Mouse (Mus musculus): Measurements from ENCODE around the gene Appbp2. TPM values are rescaled to one million over a fixed set of nuclear protein-coding genes. Genes with fewer than 3 reads are reported as not detected.

Appbp2 gene
- total RNA-seq, 2 experiments from 2014 or later = 58.8 to 59.0 TPM

- no peak for DNase-seq (ENCODE audit: low spot score in 2 of 2)
Measured at GRCm38 (mm10) chr11:85233676-85234210, 1.2 kb downstream of the Appbp2 start.

- DNase-seq (ENCODE audit: low spot score in 2 of 2) = no peak
Measured at GRCm38 (mm10) chr11:85223248-85223647, 11.7 kb downstream of the Appbp2 start.

GRCm38 (mm10) chr11:85222561-85222960, 12.4 kb downstream of the Appbp2 start:
- DNase-seq (ENCODE audit: low spot score in 2 of 2) = no peak

DNA sequence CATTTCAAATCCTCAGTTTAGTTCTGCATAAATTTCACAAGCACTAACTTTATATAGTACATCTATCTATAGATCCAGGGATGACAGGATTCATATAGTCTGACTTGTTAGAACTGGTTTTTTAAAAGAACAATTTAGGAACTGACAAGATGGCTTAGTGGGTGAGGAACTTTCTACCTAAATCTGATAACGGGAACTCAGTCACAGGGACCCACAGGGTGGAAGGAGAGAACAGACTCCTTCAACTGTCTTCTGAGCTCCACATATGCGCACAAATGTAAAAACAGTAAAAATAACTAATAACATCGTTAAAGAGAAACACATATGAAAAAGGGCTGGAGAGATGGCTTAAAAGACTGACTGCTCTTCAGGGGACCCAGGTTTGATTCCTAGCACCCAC, 15.9 kb downstream of the Appbp2 start:
- no peak for DNase-seq (ENCODE audit: low spot score in 2 of 2)

- no peak for DNase-seq (ENCODE audit: low spot score in 2 of 2)
Measured at GRCm38 (mm10) chr11:85214679-85215078, 20.3 kb downstream of the Appbp2 start.

GRCm38 (mm10) chr11:85213215-85213614, 21.7 kb downstream of the Appbp2 start:
- no peak for DNase-seq (ENCODE audit: low spot score in 2 of 2)

DNA sequence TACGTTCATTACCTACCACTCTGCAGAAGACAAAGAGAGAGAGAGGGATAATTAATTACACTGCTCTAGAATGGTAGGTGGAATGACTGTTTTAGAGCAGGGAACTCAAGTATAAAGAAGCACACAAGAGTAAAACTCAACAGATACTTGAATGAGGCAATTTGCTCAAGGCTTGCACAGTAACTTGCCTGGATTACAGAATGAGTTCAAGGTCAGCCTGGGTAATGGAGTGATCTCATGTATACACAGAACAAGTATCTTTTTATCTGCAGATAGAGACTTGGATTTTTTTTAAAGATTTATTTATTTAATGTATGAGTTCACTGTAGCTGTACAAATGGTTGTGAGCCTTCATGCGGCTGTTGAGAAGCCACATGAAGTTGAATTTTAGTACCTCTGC, 23.8 kb downstream of the Appbp2 start:
- no peak for DNase-seq (ENCODE audit: low spot score in 2 of 2)

DNA sequence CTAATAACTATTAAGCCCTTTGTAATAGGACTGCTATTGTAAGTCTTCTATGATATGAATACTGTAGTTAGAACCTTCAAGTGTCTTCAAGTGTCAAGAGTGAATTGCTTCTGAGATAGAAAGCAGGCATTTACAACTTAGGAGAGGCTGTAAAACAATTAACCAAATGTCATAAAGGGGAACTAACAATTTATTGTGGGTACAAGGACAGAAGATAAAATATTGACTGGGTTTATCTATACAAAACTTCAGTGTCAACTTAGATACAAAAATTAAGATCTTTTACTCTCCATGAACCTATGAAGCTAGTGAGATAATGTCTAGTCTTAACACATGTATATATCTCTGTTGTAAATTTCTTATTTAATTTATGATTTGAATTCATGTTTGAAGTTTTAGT, 28.7 kb downstream of the Appbp2 start:
- DNase-seq (ENCODE audit: low spot score in 2 of 2) = no peak

DNA sequence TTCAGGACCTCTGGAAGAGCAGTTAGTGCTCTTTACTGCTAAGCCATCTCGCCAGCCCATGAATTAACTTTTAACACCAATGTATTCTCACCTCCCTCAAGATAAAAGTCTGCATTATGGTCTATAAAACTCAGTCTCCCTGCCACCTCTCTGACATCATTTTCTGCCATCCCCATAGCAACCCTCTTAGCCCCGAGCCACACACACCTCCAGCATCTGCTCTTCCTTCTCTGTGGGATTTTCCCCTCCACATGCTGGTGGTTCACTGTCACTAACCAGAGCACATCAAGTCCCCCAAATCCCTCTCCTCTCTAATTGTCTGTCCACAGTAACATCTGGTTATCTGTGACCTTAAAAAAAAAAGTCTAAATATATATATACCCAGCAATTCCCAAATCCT, 36.0 kb downstream of the Appbp2 start:
- DNase-seq (ENCODE audit: low spot score in 2 of 2) = no peak

DNA sequence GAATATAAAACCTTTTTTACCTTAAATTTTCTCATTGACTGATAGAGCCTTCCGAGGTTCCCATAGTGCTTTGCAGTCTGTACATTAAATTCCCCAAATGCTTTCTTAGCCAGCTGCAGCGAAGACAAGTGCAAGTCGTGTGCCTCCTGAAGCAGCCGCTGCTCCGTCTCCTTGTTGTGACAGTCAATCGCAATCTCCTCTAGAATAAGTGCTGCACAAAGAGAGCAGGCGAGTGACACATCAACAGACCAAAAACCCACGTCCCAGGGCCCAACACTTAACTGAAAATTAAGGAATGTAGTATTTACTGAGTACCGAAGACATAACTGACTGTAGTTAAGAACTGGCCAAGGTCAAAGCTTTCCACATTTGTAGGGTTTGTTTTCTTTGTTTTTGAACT, 38.9 kb downstream of the Appbp2 start:
- no peak for DNase-seq (ENCODE audit: low spot score in 2 of 2)

DNA sequence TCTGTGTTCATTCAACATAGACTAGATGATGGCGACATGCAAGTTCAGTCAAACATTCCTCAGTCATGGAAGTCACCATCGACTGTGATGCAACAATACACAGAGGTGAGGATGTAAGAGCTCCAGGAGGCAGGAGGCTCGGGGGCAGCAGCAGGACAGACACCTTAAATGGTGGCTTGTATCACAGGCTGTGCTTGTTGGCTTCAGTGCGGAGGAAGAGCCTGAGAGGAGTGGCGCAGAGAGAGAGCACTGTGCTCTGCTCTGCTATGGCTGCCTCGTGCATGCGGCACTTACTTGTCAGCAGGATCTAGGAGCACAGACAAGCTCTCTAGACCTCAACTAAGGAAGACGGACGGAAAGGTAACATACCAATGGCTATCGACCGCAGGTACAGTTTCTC, 40.7 kb downstream of the Appbp2 start:
- DNase-seq (ENCODE audit: low spot score in 2 of 2) = no peak

- no peak for DNase-seq (ENCODE audit: low spot score in 2 of 2)
Measured at GRCm38 (mm10) chr11:85190741-85191140, 44.2 kb downstream of the Appbp2 start.

GRCm38 (mm10) chr11:85189110-85189509, 45.8 kb downstream of the Appbp2 start:
- no peak for DNase-seq (ENCODE audit: low spot score in 2 of 2)

DNA sequence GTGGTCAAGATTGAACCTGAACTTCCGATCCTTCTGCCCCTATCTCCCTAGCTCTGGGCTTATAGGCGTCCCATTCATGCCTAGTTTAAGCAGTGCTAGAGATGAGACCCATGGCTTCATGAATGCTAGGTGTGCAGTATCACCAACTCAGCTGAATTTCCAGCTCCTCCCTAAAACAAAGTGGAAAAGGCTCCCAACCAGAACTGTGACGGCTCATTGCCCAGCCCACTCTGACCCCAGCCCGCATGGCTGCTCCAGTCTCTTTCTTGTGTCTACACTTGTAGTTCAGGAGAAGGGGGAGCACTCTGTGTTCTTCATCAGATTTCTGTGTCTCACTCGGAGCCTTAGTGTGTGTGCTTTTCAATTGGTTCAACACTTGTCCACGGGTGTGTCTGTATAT, 50.1 kb downstream of the Appbp2 start:
- no peak for DNase-seq (ENCODE audit: low spot score in 2 of 2)

DNA sequence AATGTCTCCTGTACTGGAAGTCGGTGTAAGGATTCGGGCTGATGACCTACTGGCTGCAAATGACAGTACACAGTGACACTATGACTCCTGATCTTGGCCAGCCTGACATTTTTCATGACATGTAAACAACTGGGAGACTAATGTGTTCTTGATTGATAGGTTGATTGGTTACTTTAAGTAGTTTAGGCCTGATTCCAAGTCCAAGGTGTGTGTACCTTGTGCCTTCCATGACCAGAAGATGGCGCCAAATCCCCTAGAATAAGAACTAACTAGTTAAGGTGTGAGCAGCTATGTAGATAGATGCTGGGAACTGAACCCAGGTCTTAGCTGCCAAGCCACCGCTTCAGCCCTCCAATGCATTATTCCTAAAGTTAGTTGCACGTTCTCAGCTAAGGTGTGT, 50.8 kb downstream of the Appbp2 start:
- no peak for DNase-seq (ENCODE audit: low spot score in 2 of 2)

DNA sequence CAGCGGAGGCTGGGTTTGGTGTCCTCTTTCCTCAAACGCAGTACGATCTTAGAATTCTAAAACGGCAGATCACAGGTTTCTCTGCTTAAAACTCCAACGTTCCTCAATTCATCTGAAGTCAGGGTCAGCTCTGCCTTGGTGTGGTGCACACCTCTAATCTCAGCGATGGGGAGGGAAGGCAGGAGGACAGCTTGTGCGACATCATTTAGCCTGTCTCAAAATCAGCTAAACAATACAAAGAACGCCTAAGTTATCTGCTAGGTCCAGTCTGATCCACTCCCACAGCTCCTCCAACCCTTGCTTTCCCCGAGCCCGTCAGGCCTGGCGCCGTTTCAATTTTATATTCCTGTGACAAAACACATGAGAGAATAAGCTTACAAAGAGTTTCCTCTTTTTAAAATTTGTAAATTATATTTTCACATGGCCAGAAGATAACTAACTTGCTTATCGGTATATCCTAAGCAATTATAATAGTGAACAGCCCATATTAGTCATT, 51.6 kb downstream of the Appbp2 start:
- no peak for DNase-seq (ENCODE audit: low spot score in 2 of 2)

- DNase-seq (ENCODE audit: low spot score in 2 of 2) = peak; percentile 49 to 63
Measured at GRCm38 (mm10) chr11:85182617-85183283, 52.2 kb downstream of the Appbp2 start.

GRCm38 (mm10) chr11:85178413-85178812, 56.5 kb downstream of the Appbp2 start:
- no peak for DNase-seq (ENCODE audit: low spot score in 2 of 2)

GRCm38 (mm10) chr11:85177761-85178160, 57.2 kb downstream of the Appbp2 start:
- DNase-seq (ENCODE audit: low spot score in 2 of 2) = no peak

DNA sequence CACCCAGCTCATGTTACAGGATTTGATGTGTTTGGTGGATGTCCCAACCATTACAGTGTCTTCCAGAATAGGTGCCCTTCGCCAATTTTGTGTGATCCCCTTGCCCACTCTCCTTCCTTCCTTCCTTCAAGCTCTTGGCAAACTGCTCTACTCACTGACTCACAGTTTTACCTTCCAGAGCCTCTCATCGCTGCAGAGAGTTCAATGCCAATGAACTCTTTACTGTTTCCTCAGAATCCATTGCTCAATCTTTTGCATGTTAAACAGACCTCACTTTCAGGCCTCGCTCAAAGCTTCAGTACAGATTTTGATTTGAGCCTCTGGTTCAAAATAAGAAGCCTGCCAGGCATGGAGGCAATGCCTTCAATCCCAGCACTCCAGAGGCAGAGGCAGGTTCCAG, 59.0 kb downstream of the Appbp2 start:
- no peak for DNase-seq (ENCODE audit: low spot score in 2 of 2)

- DNase-seq (ENCODE audit: low spot score in 2 of 2) = no peak
Measured at GRCm38 (mm10) chr11:85170833-85171232, 64.1 kb downstream of the Appbp2 start.

GRCm38 (mm10) chr11:85170058-85170740, 64.7 kb downstream of the Appbp2 start, which contains the start of gene 1700125H20Rik:
Gene 1700125H20Rik, plus strand, starts transcription at chr11:85170404.
- peak; percentile 76 to 87 for DNase-seq (ENCODE audit: low spot score in 2 of 2)

All from adrenal gland, postnatal 4 days (tissue).